Mouse (Mus musculus) Muller cell, postnatal 12 days (primary cell): ENCODE results near the gene Olfr1154.

ENCODE experiments used
- DNase-seq: peaks from one replicate; pipeline ENCODE4 v3.0.0-alpha.2; 2015; ENCODE audit errors: inconsistent ontology term

Olfr1154 gene

GRCm38 (mm10) chr2:87905066-87905465 is at the start of gene Olfr1154:
Gene Olfr1154, minus strand, starts transcription at chr2:87905166.
- DNase-seq = no peak

GRCm38 (mm10) chr2:87953000-87953399 is 48.0 kb upstream of the Olfr1154 start, which contains the start of gene Olfr1156:
Gene Olfr1156, minus strand, starts transcription at chr2:87953100.
- DNase-seq = no peak

- no peak for DNase-seq
These were observed 40.1 kb upstream of the Olfr1154 start, which contains the start of gene Olfr1155 for GRCm38 (mm10) chr2:87945037-87945436. Gene Olfr1155, minus strand, starts transcription at chr2:87945137.

- DNase-seq = no peak
These were observed 10.3 kb downstream of the Olfr1154 start, which contains the start of gene Olfr1153 for GRCm38 (mm10) chr2:87894662-87895061. Gene Olfr1153, plus strand, starts transcription at chr2:87894962.

- DNase-seq = no peak
These were observed 38.8 kb downstream of the Olfr1154 start, which contains the start of gene Olfr1152 for GRCm38 (mm10) chr2:87866192-87866591. Gene Olfr1152, plus strand, starts transcription at chr2:87866492.

- no peak for DNase-seq
These were observed 49.4 kb downstream of the Olfr1154 start, which contains the start of gene Olfr1151 for GRCm38 (mm10) chr2:87855562-87855961. Gene Olfr1151, plus strand, starts transcription at chr2:87855862.
